Mouse (Mus musculus) ES-Bruce4 (cell line): Measurements from ENCODE around the gene Mdga1.

Experiments used
- EP300 ChIP-seq: IDR thresholded peaks from 2 replicates; pipeline ENCODE4 v1.6.1; 2011; ENCODE audit warnings: low read depth, low read length; ENCODE audit not compliant: insufficient read depth
- POLR2A ChIP-seq: IDR thresholded peaks from one replicate; pipeline ENCODE4 v1.8.1; 2011; ENCODE audit warnings: low read length; ENCODE audit not compliant: insufficient read depth

DNA sequence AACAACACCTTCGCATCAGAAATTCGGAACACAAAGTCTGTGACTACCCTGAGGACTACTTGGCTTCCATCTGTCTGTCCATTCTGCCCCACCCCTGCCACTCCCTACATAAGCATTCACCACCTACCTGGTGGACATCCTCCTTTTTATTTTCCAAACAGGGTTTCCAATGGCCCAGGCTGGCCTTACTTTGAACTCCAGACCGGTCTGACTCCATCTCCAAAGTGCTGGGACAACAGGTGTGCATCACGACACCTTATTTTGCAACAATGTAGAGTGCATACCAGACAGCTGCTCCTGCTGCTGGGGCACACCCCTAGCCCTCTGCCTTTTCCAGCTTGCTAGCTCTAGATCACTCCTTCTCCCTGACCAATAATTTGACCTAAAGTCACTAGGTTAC, 115.1 kb downstream of the Mdga1 start:
- TF ChIP-seq EP300 (peak; percentile 92), POLR2A (no peak)
